Mouse (Mus musculus): ENCODE data around the gene Atp6v0b.

DNA sequence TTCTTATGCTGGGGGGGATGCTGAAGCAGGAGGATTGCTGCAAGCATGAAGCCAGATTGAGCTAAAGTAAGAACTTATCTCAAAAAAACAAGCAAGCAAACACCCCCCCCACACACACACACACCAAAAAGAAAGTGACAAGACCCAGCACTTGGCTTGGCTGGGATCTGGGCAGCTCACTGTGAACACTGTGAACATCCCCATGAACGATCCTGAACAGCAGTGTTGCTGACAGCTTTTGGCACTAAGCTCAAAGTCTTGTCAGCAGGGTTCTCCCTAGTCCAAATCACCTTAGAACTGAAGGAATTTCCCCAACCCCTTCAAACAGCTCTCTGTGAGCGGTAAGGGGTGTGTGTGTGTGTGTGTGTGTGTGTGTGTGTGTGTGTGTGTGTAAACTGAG, 36.3 kb upstream of the Atp6v0b start:
- no peak for TF ChIP-seq EP300 (IDR thresholded peaks at IDR 0.05; ENCODE audit: low read depth)
- no peak for TF ChIP-seq CTCF (IDR thresholded peaks at IDR 0.05; ENCODE audit: low read depth)

All from heart, postnatal 0 days (tissue).